Mouse (Mus musculus) urinary bladder, adult 18-20 months (tissue): ENCODE results near the gene Tmem202.

Source experiments
- DNase-seq, 2 experiments: peaks; one replicate each; pipeline ENCODE4 v3.0.0; 2022; ENCODE audit warnings: low spot score in 2 of 2, mixed read lengths in 2 of 2

Gene Tmem202

DNA sequence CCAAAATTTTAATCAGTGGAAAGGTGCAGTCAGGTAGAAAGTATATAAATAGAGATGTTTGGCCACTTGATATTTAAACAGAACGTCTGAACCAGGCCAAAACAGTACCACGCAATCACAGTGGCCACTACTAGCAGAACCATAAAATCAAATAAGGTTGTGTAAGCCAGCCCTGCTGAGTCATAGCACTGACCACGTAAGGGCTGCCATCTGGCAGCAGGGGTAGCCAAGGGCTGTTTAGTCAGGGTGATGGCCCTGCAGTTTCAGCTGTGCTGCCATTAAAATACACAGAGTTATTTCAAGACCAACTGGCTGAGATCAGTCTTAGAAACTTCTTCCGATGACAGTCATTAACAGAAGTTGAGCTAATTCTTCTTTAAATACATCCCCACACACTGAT lies 5.8 kb downstream of the Tmem202 start:
- peak in 1 of 2 experiments; percentile 59 for DNase-seq

DNA sequence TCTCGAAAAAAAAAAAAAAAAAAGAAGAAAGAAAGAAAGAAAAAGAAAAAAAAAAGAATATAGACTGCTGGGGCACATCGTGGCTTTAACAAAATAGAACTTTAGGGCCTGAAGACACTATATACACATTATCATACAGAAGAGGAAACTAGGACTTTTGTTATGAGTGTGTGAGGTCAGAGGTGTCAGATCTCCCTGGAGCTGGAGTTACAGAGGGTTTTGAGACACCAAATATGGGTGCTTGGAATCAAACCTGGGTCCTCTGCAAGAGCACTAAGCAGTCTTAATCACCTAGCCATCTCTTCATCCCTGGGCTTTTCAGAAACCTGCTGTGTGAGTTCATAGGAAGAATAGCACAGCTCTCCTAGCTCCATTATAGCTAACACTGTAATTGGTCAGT lies 6.2 kb downstream of the Tmem202 start:
- DNase-seq, result no peak

- no peak for DNase-seq
Observed at GRCm38 (mm10) chr9:59531645-59532044, 8.0 kb downstream of the Tmem202 start.

- DNase-seq, result no peak
Observed at GRCm38 (mm10) chr9:59528274-59528673, 11.4 kb downstream of the Tmem202 start.

GRCm38 (mm10) chr9:59527580-59527979 lies 12.1 kb downstream of the Tmem202 start:
- DNase-seq, result no peak

- DNase-seq, result no peak
Observed at GRCm38 (mm10) chr9:59526727-59527126, 12.9 kb downstream of the Tmem202 start.

DNA sequence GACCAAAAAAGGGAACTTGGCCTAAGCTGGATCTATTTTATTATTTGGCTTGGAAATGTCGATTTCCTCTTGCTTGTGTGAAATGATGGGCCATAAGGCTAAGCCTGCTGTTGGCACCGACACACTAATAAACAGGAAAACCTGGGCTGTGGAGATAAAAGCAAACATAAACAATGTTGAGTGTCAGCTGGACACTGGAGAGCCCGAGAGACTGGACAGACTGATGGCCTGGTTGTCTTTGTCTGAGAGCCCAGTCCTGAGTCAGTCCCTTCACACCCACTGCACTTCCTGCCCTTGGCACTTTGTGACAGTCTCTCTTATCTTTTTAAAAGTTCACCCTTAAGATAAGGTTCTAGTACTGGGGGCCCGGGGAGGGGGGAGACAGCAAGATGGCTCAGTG lies 16.7 kb downstream of the Tmem202 start:
- no peak for DNase-seq

GRCm38 (mm10) chr9:59519396-59519795 lies 20.3 kb downstream of the Tmem202 start:
- DNase-seq, result no peak

DNA sequence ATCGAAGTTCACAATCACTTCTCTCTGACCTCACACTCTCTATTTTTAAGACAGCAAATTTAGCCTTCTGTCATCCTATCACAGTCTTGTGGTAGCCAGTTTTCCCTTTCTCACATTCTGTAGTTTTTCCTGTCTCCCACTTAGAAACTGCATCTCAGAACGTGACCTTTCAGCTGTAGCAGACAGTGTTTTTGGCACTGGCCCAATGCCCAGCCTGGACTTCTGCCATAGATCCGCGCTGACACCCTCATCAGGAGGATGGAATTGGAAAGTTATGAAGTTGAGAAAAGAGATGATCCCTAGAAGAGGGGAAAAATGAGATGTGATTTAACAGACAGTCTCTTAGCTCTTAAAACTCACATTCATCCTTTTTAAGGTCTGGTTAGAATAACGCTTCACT lies 20.7 kb downstream of the Tmem202 start:
- no peak for DNase-seq

DNA sequence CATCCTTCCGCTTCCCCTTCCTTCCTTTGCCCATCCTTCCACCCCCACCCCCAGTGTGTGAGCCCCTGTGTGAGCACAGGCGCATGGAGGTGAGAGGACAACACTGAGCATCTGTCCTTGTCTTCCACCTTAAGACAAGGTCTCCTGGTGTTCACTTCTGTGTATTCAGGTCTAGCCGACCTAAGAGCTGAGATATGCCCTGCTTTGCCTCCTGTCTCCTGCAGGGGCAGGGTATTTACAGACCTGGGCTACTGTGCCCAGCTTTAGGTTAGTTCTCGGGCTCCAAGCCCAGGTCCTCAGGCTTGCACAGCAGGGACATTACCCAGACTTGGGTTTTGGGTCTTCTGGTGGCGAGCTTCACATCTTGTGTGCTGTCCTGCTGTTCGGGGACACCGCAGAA lies 22.5 kb downstream of the Tmem202 start:
- DNase-seq, result no peak

- DNase-seq, result no peak
Observed at GRCm38 (mm10) chr9:59515069-59515468, 24.6 kb downstream of the Tmem202 start.

GRCm38 (mm10) chr9:59512381-59512780 lies 27.3 kb downstream of the Tmem202 start:
- DNase-seq, result no peak

GRCm38 (mm10) chr9:59508146-59508545 lies 31.5 kb downstream of the Tmem202 start:
- no peak for DNase-seq

- DNase-seq, result no peak
Observed at GRCm38 (mm10) chr9:59487331-59487730, 52.3 kb downstream of the Tmem202 start.

DNA sequence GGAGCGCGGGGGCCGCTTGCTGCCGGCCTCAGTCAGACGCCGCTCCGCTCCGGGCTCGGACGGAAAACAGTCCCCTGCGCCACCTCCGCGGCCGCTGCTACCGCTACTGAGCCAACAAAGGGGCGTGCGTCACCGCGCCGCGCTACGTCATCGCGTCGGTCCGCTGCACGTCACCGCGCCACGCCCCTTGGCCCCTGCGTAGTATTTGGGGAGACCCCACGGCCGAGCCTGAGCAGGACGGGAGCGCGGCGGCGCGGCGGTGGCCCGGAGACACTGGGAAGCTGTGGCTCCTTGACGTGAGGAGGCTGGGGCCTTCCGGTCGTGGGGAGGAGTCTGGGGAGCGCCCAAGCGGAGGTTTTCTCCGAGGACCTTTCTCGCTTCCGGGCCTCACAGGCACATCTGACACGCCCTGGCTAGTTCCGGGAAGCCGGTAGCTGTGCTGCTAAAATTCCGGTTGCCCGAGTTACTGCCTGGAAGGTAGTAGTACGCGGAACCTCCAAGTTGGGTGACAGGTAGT lies 53.0 kb downstream of the Tmem202 start, which contains the start of gene Arih1:
TSS of gene Arih1 (minus strand) at position 70 of the 517 bp plus-strand sequence.
- peak; percentile 96 to 99 for DNase-seq

DNA sequence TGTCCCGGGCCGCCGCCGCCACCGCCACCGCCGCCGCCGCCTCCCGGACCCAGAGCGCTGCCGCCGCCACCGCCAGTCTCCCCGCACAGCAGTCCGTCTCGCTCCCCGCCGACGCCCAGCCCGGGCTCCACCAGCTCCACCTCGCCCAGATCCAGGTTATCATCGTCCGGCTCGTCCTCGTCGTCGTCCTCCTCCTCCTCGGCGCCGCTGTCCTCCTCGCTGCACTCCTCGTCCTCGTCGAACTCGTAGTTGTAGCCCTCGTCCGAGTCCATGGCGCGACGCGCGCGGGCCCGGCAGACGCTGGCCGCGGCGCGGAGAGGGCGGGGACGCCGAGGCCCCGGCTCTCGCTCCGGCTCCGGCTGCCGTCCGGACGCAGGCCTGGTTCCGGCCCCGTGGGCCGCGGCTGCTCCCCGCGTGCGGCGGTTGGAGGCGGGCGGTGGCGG lies 53.5 kb downstream of the Tmem202 start:
- peak in 1 of 2 experiments; percentile 20 for DNase-seq

GRCm38 (mm10) chr9:59485511-59486075 lies 54.1 kb downstream of the Tmem202 start:
- DNase-seq, result peak; percentile 42 to 63

DNA sequence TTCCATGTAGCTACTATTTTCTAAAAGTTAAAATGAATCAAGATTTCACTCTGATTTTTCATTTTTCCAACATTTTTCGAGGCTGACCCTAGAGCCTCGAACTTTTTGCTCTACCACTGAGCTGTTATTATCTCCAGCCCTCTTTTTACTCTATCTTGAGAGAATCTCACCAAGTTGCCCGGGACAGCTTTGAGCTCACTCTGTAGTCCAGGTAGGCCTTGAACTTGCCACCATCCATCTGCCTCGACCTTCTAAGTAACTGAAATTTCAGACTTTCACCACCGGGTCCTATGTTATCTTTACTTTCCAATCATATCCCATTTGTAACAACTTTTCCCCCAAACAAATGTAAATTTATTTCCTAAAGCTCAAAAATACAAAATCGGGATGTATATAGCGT lies 54.9 kb downstream of the Tmem202 start:
- no peak for DNase-seq

DNA sequence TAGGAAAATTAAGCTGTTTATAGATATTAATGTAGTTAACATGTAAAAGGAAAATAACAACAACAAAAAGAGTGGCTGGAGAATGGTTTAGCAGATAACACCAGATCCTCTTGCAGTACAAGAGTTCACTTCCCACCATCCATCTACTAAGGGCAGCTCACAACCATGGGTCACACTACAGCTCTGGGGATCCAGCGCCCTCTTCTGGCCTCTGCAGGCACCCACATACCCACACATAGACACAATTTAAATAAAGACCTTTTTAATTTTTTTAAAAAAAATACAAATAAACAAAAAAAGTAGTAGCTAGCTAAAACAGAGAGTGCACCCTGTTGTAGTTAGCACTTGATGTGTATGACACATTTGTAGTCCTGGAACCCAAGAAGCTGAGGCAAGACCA lies 57.2 kb downstream of the Tmem202 start:
- no peak for DNase-seq

DNA sequence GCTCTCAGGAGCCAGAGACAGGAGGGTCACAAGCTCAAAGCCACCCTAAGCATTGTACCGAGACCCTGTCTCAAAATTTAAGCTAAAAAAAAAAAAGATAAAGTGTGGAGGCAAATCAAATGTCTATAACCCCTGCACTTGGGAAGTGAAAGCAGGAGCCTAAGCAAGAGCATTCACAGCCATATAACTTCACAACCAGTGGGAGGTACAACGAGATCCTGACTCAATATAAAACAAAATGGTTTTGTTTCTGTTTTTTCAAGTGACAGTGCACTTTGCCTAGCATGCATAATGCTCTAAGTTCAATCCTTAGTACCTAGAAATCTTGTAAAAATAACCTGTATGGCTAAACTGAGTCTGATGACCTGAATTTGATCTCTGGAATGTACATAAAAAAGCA lies 63.0 kb downstream of the Tmem202 start:
- DNase-seq, result no peak

GRCm38 (mm10) chr9:59474838-59475237 lies 64.8 kb downstream of the Tmem202 start:
- no peak for DNase-seq

- DNase-seq, result no peak
Observed at GRCm38 (mm10) chr9:59473171-59473570, 66.5 kb downstream of the Tmem202 start.

DNA sequence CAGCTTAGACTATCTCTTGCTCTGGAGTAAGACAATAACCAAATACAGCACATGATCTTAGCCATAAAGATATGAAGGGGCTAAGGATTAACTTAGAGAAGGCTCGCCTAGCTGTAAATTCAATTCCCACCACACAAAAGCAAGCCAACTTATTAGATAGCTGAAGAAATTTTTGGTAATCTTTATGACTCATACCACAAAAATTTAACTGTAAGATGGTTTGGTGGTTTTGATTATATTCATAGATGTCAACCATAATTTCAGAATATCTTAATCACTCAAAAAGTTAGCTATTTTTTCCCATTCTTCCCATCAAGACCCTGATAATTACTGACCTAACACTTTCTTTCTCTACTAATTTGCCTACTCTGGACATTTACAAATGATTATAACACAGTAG lies 70.2 kb downstream of the Tmem202 start:
- DNase-seq, result no peak
